Mouse (Mus musculus) spleen, adult 12 weeks (tissue): ENCODE data around the gene Lsm8.
"Not testable (repeated sequence)": the region's sequence is repeated elsewhere in the genome, so short reads cannot be mapped to it uniquely, and the experiment has no call there.

Experiments
- DNase-seq: peaks from one replicate; pipeline ENCODE4 v3.0.0; 2022; ENCODE audit warnings: low spot score

Lsm8 gene

DNA sequence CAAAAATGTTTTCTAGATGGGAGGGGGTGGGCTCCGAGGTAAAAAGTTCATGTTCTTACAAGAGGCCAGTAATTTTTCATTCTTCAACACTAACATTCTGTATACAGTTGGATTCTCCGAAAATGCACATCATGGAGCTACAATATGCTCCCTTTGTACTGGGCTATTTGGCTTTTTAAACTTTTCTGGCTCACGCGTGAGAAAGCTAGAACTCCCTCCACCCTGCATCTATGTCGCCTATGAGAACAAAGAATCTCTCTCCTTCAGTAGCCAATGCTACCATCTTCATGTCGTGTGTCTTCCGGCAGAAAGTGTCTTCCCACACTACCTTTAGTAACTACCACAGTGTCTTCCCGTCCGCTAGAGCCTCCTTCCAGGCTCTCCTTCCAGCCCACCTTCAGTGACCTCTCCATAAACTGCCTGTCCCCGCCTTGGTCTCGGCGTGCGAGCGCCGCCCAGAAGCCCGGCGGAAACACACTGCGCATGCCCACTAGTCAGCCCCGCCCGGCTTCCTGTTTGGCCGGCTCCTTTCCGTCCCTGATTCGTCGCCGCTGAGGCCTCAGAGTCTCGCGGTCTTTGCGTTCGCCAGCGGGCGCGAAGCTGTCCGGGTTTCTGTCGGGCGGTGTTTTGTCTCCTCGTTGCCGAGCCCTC, at the start of gene Lsm8:
TSS of gene Lsm8 (plus strand) at position 529 of the 651 bp plus-strand sequence.
- DNase-seq, result peak; percentile 93

DNA sequence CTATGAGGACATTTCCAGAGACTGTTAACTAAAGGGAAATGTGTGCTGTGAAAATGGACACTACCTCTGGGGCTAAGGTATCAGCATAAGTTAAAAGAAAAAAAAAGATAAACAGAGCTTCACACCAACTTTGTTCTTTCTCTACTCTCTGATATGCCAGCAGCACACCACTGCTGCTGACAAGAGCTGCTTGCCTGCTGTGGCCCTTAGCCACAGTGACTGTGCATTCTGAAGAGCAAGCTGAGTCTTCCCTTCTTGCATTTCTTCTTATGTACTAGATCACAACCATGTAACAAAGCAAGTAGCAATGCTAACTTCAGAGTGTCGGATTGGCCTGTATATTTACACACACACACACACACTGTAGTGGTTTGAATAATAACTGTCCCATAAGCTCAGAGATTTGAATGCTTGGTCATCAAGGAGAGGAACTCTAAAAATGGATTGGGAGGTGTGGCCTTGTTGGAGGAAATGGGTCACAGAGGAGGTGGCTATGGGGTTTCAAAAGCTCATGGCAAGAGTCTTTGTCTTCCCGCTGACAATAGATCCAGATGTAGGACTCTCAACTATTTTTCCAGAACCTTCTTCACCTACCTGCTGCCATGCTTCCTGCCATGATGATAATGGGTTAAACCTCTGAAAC, 47.4 kb upstream of the Lsm8 start:
- no peak for DNase-seq

DNA sequence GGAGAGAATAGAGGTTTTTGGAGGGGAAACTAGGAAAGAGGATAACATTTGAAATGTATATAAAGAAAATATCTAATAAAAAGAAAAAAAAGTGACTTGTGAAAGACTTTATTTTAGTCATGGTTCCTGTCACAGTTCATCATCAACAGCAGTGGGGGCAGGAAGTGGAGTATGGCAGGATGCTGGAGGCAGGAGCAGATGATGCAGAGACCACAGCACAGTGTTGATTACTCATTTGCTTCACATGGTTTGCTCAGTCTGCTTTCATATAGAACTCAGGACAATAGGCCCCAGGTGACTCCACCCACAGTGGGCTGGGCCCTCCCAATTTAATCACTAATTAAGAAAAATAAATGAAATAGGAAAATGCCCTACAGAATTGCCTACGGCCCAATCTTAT, 35.8 kb upstream of the Lsm8 start:
- DNase-seq, result no peak

DNA sequence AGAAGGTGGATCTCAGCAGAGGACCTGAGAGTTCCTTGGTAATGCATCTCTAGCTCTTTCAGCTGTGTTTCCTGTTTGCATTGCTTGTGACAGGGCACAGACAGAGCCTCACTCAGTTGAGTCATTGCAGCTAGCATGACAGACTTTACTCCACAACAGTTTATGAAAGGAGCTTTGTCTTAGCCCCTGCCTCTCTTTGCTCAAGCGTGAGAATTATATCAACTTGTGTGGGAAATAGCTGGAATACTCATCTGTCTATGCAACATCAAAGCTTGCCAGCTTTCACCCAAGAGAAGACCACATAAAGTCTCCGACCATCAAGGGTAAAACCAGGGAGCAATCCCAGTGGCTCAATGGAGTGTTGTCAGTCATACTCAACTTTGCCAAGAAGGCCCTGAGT, 32.8 kb upstream of the Lsm8 start:
- no peak for DNase-seq

DNA sequence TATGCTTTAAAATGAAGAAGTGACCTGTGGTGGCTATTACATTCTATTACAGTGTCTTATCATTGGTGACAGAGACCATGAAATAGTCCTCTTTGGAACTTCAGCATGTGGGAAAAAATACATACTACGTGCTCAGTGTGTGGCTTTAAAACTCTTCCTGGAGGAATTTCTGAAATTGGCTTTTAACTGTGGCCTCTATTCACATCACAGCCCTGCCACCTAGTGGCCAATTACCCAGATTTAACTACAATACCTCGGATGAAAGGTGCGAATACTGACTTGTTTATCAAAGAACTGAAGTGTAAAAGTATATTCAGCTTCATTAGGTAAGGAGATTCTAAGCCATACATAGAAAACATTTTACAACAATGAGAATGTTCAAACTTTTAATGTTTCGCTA, 29.0 kb upstream of the Lsm8 start:
- DNase-seq, result no peak

DNA sequence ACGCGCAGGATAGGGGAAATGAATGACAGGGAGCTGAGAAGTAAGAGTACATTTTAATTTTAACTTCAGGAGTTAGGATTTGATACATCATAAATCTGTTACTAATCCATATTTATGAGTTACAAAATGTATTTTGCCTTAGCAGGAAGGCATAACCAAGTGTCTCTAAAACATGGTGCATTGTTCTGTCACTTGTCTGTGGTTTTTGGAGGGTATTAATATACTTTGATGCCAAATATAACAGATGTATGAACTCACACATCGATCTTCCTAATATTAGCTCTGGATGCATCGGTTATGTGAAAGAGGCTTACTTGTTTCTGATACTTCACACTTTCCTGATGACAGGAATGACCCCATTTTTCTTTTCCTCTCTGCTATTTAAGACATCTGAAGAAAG, 28.1 kb upstream of the Lsm8 start:
- DNase-seq, result no peak

DNA sequence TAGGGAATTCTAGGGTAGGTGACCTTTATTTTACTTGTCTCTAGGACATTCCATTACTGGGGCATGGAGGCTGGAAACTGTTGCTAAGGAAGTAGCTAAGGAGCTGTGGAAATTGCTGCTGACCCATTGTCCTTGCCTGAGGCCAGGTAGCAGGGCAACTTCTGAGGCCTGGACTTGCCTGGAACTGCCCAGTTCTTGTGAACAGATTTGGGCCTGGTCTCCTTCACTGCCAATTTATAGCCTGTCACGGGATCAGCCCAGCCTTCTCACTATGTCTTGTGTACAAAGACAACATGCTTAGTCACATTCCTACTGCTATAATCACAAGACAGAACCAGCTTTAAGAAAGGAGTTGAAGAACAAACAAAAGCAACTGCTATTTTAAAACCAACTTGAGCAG, 25.6 kb upstream of the Lsm8 start:
- DNase-seq, result no peak

DNA sequence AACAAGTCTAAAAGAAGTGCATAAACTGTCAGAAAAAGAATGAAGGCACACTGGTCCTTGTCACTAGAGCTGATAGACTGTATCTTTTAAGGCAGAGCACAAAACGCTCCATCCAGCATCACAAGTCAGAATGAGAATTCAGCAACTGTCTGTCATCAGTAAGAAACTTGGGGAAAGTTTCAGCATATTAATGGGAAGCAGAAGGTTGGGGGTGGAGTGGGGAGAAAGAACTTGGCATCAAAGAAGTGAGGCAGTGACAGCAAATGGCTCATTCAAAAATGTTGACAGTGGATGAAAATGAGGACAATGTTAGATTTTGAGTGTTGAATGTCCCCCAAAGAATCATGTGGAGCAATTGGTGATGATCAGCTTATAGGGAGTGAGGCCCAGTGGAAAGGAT, 15.4 kb upstream of the Lsm8 start:
- DNase-seq, result no peak

DNA sequence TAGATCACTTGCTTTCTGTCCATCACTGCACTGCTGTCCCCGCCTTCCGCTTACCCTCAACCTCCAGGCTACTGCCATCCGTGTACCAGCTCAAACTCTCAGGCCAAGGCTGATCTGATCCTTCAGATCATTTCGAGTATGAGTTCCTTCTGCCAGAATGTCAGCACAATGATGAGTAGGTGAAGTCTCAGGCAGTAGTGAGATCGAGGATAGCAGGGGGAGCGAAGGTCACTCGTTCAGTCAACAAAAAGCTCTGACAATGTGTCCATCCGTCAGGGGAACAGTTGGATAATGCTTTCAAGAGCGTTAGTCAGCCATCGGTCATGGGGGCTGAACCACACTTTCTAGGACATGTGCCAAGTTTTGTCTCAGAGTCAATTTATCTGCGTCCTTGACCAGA, 3.9 kb upstream of the Lsm8 start:
- not testable (repeated sequence) for DNase-seq

DNA sequence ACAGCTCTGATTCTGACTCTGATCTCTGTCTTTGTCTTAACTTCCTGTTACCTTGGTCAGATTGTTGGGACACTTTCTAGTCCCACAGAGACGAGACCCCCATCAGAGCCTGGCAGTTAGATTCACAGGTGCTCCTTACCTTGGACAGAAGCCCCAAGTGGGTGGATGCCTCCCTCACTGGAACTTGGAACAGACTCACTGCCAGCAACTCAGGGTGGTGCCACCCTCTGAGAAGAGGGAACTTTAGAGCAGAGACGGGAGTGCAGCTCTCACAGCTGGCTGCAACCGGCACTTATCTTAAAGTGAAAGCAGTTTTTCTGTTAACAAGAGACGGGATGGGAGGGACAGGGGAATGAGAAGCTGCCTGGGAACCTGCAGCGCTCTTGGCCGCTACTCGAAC, 2.8 kb upstream of the Lsm8 start:
- peak; percentile 8 for DNase-seq

DNA sequence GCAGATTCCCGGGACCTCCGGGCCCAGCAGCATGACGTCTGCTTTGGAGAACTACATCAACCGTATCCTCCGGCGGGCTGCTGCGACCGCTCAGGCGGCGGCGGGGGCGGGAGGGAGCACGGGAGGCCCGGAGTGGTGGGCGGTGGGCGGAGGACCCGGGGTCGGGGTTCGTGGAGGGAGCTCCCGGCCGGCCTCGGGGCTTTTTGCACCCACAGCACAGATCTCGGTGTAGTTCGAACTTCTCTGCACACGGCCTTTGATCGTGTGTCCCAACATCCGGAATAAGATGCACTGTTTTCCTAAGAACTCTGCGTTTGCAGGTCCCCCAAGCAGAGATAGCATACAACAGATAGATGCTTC, 303 bp downstream of the Lsm8 start:
- DNase-seq, result no peak

DNA sequence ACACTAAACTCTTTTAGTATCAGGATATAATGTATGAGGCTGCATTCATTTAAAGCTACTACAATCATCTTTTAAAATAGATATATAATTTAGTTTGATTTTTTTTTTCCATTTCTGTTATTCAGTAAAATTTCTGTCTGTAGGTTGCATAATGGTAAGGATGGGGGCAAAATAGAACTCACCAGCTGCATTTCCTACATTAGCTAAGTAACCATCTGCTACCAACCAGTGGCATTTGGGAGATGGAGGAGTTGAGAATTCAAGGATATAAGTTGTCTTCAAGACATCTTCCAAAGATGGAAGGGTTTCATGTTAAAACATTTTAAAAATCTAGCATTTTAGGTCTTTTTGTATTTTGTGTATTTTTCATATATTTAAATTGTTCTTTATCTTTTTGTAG, 6.9 kb downstream of the Lsm8 start:
- DNase-seq, result no peak

DNA sequence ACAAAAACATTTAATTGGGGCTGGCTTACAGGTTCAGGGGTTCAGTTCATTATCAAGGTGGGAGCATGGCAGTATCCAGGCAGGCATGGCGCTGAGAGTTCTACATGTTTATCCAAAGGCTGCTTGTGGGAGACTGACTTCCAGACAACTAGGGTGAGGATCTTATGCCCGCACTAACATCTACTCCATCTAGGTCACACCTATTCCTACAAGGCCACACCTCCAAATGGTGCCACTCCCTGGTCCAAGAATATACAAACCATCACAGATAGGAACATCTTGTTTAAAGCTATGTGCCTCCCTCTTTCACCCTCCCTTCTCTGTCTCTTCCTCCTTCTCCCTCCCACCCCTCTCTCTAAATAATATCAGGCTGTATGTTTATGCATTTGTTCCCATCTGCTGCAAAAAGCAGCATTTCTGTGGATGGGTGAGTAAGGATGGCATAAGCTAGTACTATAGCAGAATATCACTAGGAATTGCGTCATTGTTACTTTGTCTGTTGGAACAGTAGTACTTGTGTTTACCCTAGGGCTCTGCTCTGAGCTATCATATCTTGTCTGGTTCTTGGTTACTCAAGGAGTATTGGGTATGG, 8.2 kb downstream of the Lsm8 start:
- no peak for DNase-seq

DNA sequence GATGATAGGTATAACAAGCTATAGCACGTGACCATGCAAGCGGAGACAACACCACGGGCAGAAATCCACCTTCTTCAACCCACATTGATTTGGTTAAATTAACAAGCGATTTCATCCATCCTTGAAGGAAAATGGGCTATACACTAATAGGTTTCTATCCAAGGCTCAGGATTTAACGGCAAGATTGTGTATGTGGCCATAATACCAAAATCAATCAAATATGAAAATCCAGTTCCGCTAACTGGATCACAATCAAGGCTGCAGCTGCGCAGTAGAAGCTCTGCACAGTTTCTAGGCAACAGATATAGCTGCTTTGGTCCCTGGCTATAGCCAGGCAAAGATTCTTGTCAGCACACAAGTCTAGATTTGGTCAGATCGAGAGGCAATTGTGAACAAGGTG, 17.6 kb downstream of the Lsm8 start, which contains the start of gene Ankrd7:
TSS of gene Ankrd7 (plus strand) at position 301 of the 400 bp plus-strand sequence.
- DNase-seq, result no peak

DNA sequence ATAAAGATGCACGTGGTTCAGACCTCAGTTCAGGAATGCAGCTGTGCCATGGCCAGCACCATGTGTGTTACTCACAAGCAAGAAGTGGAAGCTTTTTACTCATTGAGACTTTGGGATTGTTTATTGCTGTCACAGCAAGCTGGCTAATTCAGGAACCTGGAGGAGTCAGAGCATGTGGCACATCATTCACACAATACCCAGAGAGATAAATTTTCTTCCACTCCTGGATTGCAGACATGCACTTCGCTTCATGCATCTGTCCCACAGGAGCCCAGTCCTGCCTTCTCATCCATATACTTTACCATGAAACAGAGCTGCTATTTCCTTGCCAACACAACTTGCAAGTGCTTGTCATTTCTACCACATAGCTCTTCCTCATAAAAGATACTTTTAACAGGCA, 40.7 kb downstream of the Lsm8 start:
- no peak for DNase-seq

DNA sequence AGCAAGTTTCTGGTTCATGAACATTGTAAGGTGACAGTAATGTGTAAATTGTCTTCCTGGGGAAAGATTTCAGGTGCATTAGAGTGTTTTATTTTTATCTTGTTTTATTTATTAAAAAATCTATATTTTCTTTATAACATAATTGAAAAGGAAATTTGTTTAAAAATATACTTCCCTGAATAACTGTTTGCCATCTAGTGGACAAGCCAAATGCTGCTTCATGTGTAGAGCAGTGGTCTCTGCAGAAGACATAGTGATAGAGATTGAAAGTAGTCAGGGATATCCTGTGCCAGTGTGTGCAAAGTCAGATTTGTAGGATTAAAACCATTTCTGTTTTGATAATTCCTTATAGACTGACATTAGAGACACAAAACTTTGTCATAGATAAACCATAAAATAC, 45.8 kb downstream of the Lsm8 start:
- DNase-seq, result no peak
